15 mouse cellular contexts compared by ENCODE assay signal in genomic region chr14:31665566-31665940, GRCm38 (mm10). TPM values are rescaled to one million over a fixed set of nuclear protein-coding genes. Genes with fewer than 3 reads are reported as not detected.
DNase-seq lines count a peak whose midpoint lies in the region; ATAC-seq and TF ChIP-seq lines count a peak whose summit lies in the region.
"Had no signal": no experiment of that assay in that cellular context is flagged by ENCODE, and none has a peak within 500 bp of the region (broad histone marks: within the 10 kb centered on the region; RNA-seq: fewer than 3 reads in every experiment).

No protein-coding gene starts in this region.

- WGBS in heart, embryonic 11.5 days (ENCODE audit: insufficient replicate concordance): 71% methylated on average over 4 of the region's 4 CpGs
- 74% methylated on average over 4 of the region's 4 CpGs for WGBS in neural tube, embryonic 13.5 days
- 65% methylated on average over 4 of the region's 4 CpGs for WGBS in intestine, postnatal 0 days
- 51% methylated on average over 4 of the region's 4 CpGs for WGBS in stomach, embryonic 16.5 days

- H3K36me3 ChIP-seq in heart, embryonic 11.5 days (ENCODE audit: control insufficient read depth, insufficient read depth, low read length): peaks cover 7% of the 10 kb centered on the region; the same call in 1 of the 2 replicates
- peaks cover 7% of the 10 kb centered on the region; the same call in 1 of the 2 replicates for H3K36me3 ChIP-seq in neural tube, embryonic 13.5 days
- peaks cover 17% of the 10 kb centered on the region; the same call in 1 of the 2 replicates for H3K36me3 ChIP-seq in intestine, postnatal 0 days (ENCODE audit: control insufficient read depth, insufficient read depth)
- peaks cover 12% of the 10 kb centered on the region for H3K36me3 ChIP-seq in stomach, embryonic 16.5 days (ENCODE audit: control insufficient read depth, insufficient read depth, low read length)

- H3K9me3 ChIP-seq in heart, embryonic 11.5 days (replicated peaks; ENCODE audit: control insufficient read depth, low read length): no peaks in the 10 kb centered on the region
- no peaks in the 10 kb centered on the region for H3K9me3 ChIP-seq in neural tube, embryonic 13.5 days
- H3K9me3 ChIP-seq in intestine, postnatal 0 days (ENCODE audit: control insufficient read depth): no peaks in the 10 kb centered on the region
- no peaks in the 10 kb centered on the region for H3K9me3 ChIP-seq in stomach, embryonic 16.5 days (replicated peaks; ENCODE audit: control insufficient read depth, low read length)

- TF ChIP-seq CTCF in intestine, postnatal 0 days (IDR thresholded peaks at IDR 0.05; ENCODE audit: low read depth): no peak

- peak; percentile 7 for DNase-seq in heart, postnatal 4 days
- DNase-seq in neural tube, embryonic 10.5 days (ENCODE audit: extremely low spot score, low spot score): no peak
- DNase-seq in thymus, postnatal 0 days (ENCODE audit: low spot score): no peak
- DNase-seq in spleen, postnatal 14 days (ENCODE audit: low spot score in 2 of 2): no peak
- DNase-seq: cerebellum, adult 18-20 months; embryo, embryonic 11 days; kidney, postnatal 4 days had no signal

- H3K4me1 ChIP-seq in heart, embryonic 11.5 days (ENCODE audit: control insufficient read depth, insufficient read depth, low read length): peaks cover 23% of the 10 kb centered on the region
- H3K4me1 ChIP-seq in neural tube, embryonic 13.5 days (replicated peaks): peaks cover 72% of the 10 kb centered on the region
- H3K4me1 ChIP-seq in intestine, postnatal 0 days (replicated peaks; ENCODE audit: control insufficient read depth, insufficient read depth, low read length): peaks cover 7% of the 10 kb centered on the region
- peaks cover 62% of the 10 kb centered on the region for H3K4me1 ChIP-seq in stomach, embryonic 16.5 days (ENCODE audit: control insufficient read depth, insufficient read depth, low read length)

- H3K4me3 ChIP-seq in heart, embryonic 11.5 days (ENCODE audit: low read depth, low read length): no peak overlapping the region
- H3K4me3 ChIP-seq in neural tube, embryonic 13.5 days: no peak overlapping the region
- H3K4me3 ChIP-seq in intestine, postnatal 0 days (ENCODE audit: low read depth, low read length): no peak overlapping the region
- H3K4me3 ChIP-seq in stomach, embryonic 16.5 days (replicated peaks; ENCODE audit: low read length): no peak overlapping the region

- no peaks in the 10 kb centered on the region for H3K27me3 ChIP-seq in heart, embryonic 11.5 days (ENCODE audit: control insufficient read depth, insufficient read depth, low read length)
- no peaks in the 10 kb centered on the region for H3K27me3 ChIP-seq in neural tube, embryonic 13.5 days
- no peaks in the 10 kb centered on the region for H3K27me3 ChIP-seq in intestine, postnatal 0 days (replicated peaks; ENCODE audit: control insufficient read depth, insufficient read depth, low read length)
- H3K27me3 ChIP-seq in stomach, embryonic 16.5 days (ENCODE audit: control insufficient read depth, insufficient read depth, low read length): no peaks in the 10 kb centered on the region

- H3K4me2 ChIP-seq in heart, embryonic 11.5 days: no peak overlapping the region
- H3K4me2 ChIP-seq in neural tube, embryonic 13.5 days: no peak overlapping the region
- H3K4me2 ChIP-seq in intestine, postnatal 0 days (replicated peaks; ENCODE audit: low read depth): no peak overlapping the region
- no peak overlapping the region for H3K4me2 ChIP-seq in stomach, embryonic 16.5 days (ENCODE audit: low read depth, low read length)

- no peak for ATAC-seq in heart, embryonic 11.5 days (replicated peaks; ENCODE audit: insufficient number of reproducible peaks, low FRiP score, low TSS enrichment)
- ATAC-seq in neural tube, embryonic 13.5 days (ENCODE audit: low read depth): no peak
- no peak for ATAC-seq in intestine, postnatal 0 days
- no peak for ATAC-seq in stomach, embryonic 16.5 days (ENCODE audit: insufficient read depth, low FRiP score)

- no peak overlapping the region for H3K9ac ChIP-seq in heart, embryonic 11.5 days (ENCODE audit: low read depth, low read length)
- no peak overlapping the region for H3K9ac ChIP-seq in neural tube, embryonic 13.5 days
- no peak overlapping the region for H3K9ac ChIP-seq in intestine, postnatal 0 days (ENCODE audit: low read depth, low read length)
- H3K9ac ChIP-seq in stomach, embryonic 16.5 days (ENCODE audit: low read length): no peak overlapping the region

- H3K27ac ChIP-seq in heart, embryonic 11.5 days (ENCODE audit: low read depth, low read length): no peak overlapping the region
- peak overlapping the region; percentile 99 for H3K27ac ChIP-seq in neural tube, embryonic 13.5 days (replicated peaks)
- H3K27ac ChIP-seq in intestine, postnatal 0 days (ENCODE audit: low read depth, low read length): 0 out of 2 replicates have a peak overlapping the region, but pooled peaks have one; percentile 28
- peak overlapping the region; percentile 100 for H3K27ac ChIP-seq in stomach, embryonic 16.5 days (ENCODE audit: low read length)

RNA-seq across cellular contexts. Expression of gene Hacl1, which starts 24.5 kb away (rescaled TPM):
- total RNA-seq in heart, postnatal 4 days (2021): 10 to 100 TPM; 10.9 to 14.0 TPM
- polyA plus RNA-seq in heart, embryonic 11.5 days (2014; fragmentation: Nextera tagmentation; extraction: Ambion mirVana): 8.5 and 16.1 TPM in 2 replicates
- 8.8 and 9.9 TPM in 2 replicates for polyA plus RNA-seq in neural tube, embryonic 13.5 days (2015; fragmentation: Nextera tagmentation; extraction: Ambion mirVana)
- 35.5 and 41.3 TPM in 2 replicates for polyA plus RNA-seq in intestine, postnatal 0 days (2015; fragmentation: Nextera tagmentation; extraction: Ambion mirVana)
- 12.5 and 13.1 TPM in 2 replicates for polyA plus RNA-seq in stomach, embryonic 16.5 days (2015; fragmentation: Nextera tagmentation; extraction: Ambion mirVana)
- polyA plus RNA-seq in thymus, postnatal 0 days (2015; fragmentation: Nextera tagmentation; extraction: Ambion mirVana): 19.6 and 31.3 TPM in 2 replicates

RNA-seq across cellular contexts. Expression of gene Btd, which starts 24.7 kb away (rescaled TPM):
- 10 to 100 TPM; 13.0 to 14.7 TPM for total RNA-seq in heart, postnatal 4 days (2021)
- 22.3 and 25.0 TPM in 2 replicates for polyA plus RNA-seq in heart, embryonic 11.5 days (2014; fragmentation: Nextera tagmentation; extraction: Ambion mirVana)
- polyA plus RNA-seq in neural tube, embryonic 13.5 days (2015; fragmentation: Nextera tagmentation; extraction: Ambion mirVana): 16.9 and 17.8 TPM in 2 replicates
- polyA plus RNA-seq in intestine, postnatal 0 days (2015; fragmentation: Nextera tagmentation; extraction: Ambion mirVana): 45.5 and 48.5 TPM in 2 replicates
- polyA plus RNA-seq in stomach, embryonic 16.5 days (2015; fragmentation: Nextera tagmentation; extraction: Ambion mirVana): 29.0 and 31.8 TPM in 2 replicates
- polyA plus RNA-seq in thymus, postnatal 0 days (2015; fragmentation: Nextera tagmentation; extraction: Ambion mirVana): 21.2 and 23.2 TPM in 2 replicates

RNA-seq across cellular contexts. Expression of gene Gm49387, which starts 24.9 kb away (rescaled TPM):
- 1 to 10 TPM in 1 of 2 experiments, not detected in 1; 2.8 TPM for total RNA-seq in heart, postnatal 4 days (2021)
- 0.84 TPM in 1 of 2 replicates, not detected in the other for polyA plus RNA-seq in heart, embryonic 11.5 days (2014; fragmentation: Nextera tagmentation; extraction: Ambion mirVana)
- polyA plus RNA-seq in neural tube, embryonic 13.5 days (2015; fragmentation: Nextera tagmentation; extraction: Ambion mirVana): 0.73 TPM in 1 of 2 replicates, not detected in the other
- 0.94 TPM in 1 of 2 replicates, not detected in the other for polyA plus RNA-seq in intestine, postnatal 0 days (2015; fragmentation: Nextera tagmentation; extraction: Ambion mirVana)
- 0.77 and 1.5 TPM in 2 replicates for polyA plus RNA-seq in stomach, embryonic 16.5 days (2015; fragmentation: Nextera tagmentation; extraction: Ambion mirVana)
- polyA plus RNA-seq in thymus, postnatal 0 days (2015; fragmentation: Nextera tagmentation; extraction: Ambion mirVana): 2.6 and 3.2 TPM in 2 replicates
- total RNA-seq: gastrocnemius, adult 18-20 months; megakaryocyte-erythroid progenitor cell, adult 5-6 weeks had no signal
- polyA plus RNA-seq: activated CD4-positive, CD25-positive, alpha-beta regulatory T cell, adult 4 months; forebrain, embryonic 11.5 days had no signal
